Mouse (Mus musculus) stomach, embryonic 14.5 days (tissue): ENCODE data around the gene Ica1. TPM values are rescaled to one million over a fixed set of nuclear protein-coding genes. Genes with fewer than 3 reads are reported as not detected.

Experiments used
- ATAC-seq: fragments of 200-750 bp; cut with Nextera tagmentation; 2 replicates; pipeline ENCODE4 v1.8.0; 2017; ENCODE audit warnings: low read depth, moderate TSS enrichment; ENCODE audit not compliant: insufficient number of reproducible peaks, insufficient read depth, low FRiP score
- H3K27ac ChIP-seq: fragments of 300-500 bp; sonication (generic); 2 replicates; pipeline ENCODE4 v1.5.1; 2014; ENCODE audit warnings: mild to moderate bottlenecking, low read length, moderate library complexity, mixed read lengths
- H3K27me3 ChIP-seq: fragments of 300-500 bp; sonication (generic); 2 replicates; pipeline ENCODE4 v1.6.1; 2014; ENCODE audit warnings: low read length, control low read depth, mixed read lengths; ENCODE audit not compliant: control insufficient read depth, insufficient read depth
- H3K36me3 ChIP-seq: fragments of 300-500 bp; sonication (generic); 2 replicates; pipeline ENCODE4 v1.6.1; 2014; ENCODE audit warnings: mild to moderate bottlenecking, control low read depth, low read length, moderate library complexity, mixed read lengths; ENCODE audit not compliant: control insufficient read depth, insufficient read depth
- H3K4me1 ChIP-seq: fragments of 300-500 bp; sonication (generic); 2 replicates; pipeline ENCODE4 v1.6.1; 2014; ENCODE audit warnings: low read length, control low read depth, mixed read lengths; ENCODE audit not compliant: control insufficient read depth, insufficient read depth
- H3K4me2 ChIP-seq: fragments of 300-500 bp; sonication (generic); replicated peaks from 2 replicates; pipeline ENCODE4 v1.6.1; 2014; ENCODE audit warnings: low read depth, low read length, control low read depth
- H3K4me3 ChIP-seq: fragments of 300-500 bp; sonication (generic); 2 replicates; pipeline ENCODE4 v1.5.1; 2014; ENCODE audit warnings: low read depth, low read length, control low read depth
- H3K9ac ChIP-seq: fragments of 300-500 bp; sonication (generic); replicated peaks from 2 replicates; pipeline ENCODE4 v1.6.1; 2014; ENCODE audit warnings: low read depth, mild to moderate bottlenecking, control low read depth, low read length, moderate library complexity, mixed read lengths
- H3K9me3 ChIP-seq: fragments of 300-500 bp; sonication (generic); 2 replicates; pipeline ENCODE4 v1.6.1; 2016; ENCODE audit warnings: low read depth, low read length, control low read depth; ENCODE audit not compliant: control insufficient read depth
- WGBS: fragments of 180-500 bp; shearing (Covaris S2); extraction: QIAGEN DNeasy Blood & Tissue Kit; methylation state at CpG from one replicate; pipeline ENCODE4 v1.1.7; 2014; 5-methylcytosine and 5-hydroxymethylcytosine counted together
- polyA plus RNA-seq: library from polyadenylated mRNA; unstranded; fragments of >200 nt; fragmentation: Nextera tagmentation; extraction: Ambion mirVana; gene quantifications from 2 replicates; pipeline ENCODE4 v1.2.1, GENCODE M21; 2014

The Ica1 gene
- polyA plus RNA-seq = 25.4 and 25.6 TPM in 2 replicates

GRCm38 (mm10) chr6:8778296-8778649 lies at the start of gene Ica1:
Gene Ica1 (minus strand): TSS chr6:8778488.
- Histone ChIP-seq H3K27me3 (no peaks in the 10 kb centered on the region), H3K36me3 (no peaks in the 10 kb centered on the region), H3K4me3 (peak within 1 kb of the TSS; percentile 60), H3K9me3 (no peaks in the 10 kb centered on the region), H3K9ac (peak within 1 kb of the TSS; percentile 50), H3K4me1 (0 out of 2 replicates have a peak, but pooled peaks cover 3% of the 10 kb centered on the region), H3K4me2 (peak within 1 kb of the TSS; percentile 94), H3K27ac (peak within 1 kb of the TSS; percentile 48; the same call in 1 of the 2 replicates)
- ATAC-seq = peak; percentile 70
- 2% methylated on average over 13 of the region's 16 CpGs for WGBS

- H3K9ac ChIP-seq = no peak overlapping the region
- H3K36me3 ChIP-seq = no peaks in the 10 kb centered on the region
- peak; percentile 56; the same call in 1 of the 2 replicates for ATAC-seq
- no peak overlapping the region for H3K27ac ChIP-seq
- no peaks in the 10 kb centered on the region for H3K4me1 ChIP-seq
- H3K4me2 ChIP-seq = no peak overlapping the region
- no peak overlapping the region for H3K4me3 ChIP-seq
- no peaks in the 10 kb centered on the region for H3K9me3 ChIP-seq
- H3K27me3 ChIP-seq = no peaks in the 10 kb centered on the region
- 55% methylated on average over 2 of the region's 2 CpGs for WGBS
These were observed 41.6 kb upstream of the Ica1 start for GRCm38 (mm10) chr6:8819866-8820265.

GRCm38 (mm10) chr6:8814332-8815002 lies 36.2 kb upstream of the Ica1 start:
- no peaks in the 10 kb centered on the region for H3K4me1 ChIP-seq
- H3K4me3 ChIP-seq = no peak overlapping the region
- no peak overlapping the region for H3K9ac ChIP-seq
- no peak overlapping the region for H3K27ac ChIP-seq
- WGBS = 40% methylated on average over 6 of the region's 6 CpGs
- ATAC-seq = no peak
- H3K9me3 ChIP-seq = no peaks in the 10 kb centered on the region
- H3K27me3 ChIP-seq = no peaks in the 10 kb centered on the region
- no peak overlapping the region for H3K4me2 ChIP-seq
- H3K36me3 ChIP-seq = no peaks in the 10 kb centered on the region

GRCm38 (mm10) chr6:8802561-8803150 lies 24.4 kb upstream of the Ica1 start:
- Histone ChIP-seq H3K36me3 (no peaks in the 10 kb centered on the region), H3K9ac (no peak overlapping the region), H3K4me1 (no peaks in the 10 kb centered on the region), H3K9me3 (no peaks in the 10 kb centered on the region), H3K27me3 (no peaks in the 10 kb centered on the region), H3K27ac (no peak overlapping the region), H3K4me3 (no peak overlapping the region), H3K4me2 (no peak overlapping the region)
- ATAC-seq = no peak
- WGBS = 71% methylated on average over 3 of the region's 3 CpGs

GRCm38 (mm10) chr6:8792385-8792784 lies 14.1 kb upstream of the Ica1 start:
- 89% methylated on average over 5 of the region's 5 CpGs for WGBS
- no peak for ATAC-seq
- H3K36me3 ChIP-seq = no peaks in the 10 kb centered on the region
- no peak overlapping the region for H3K4me2 ChIP-seq
- H3K9ac ChIP-seq = no peak overlapping the region
- H3K4me1 ChIP-seq = no peaks in the 10 kb centered on the region
- no peaks in the 10 kb centered on the region for H3K27me3 ChIP-seq
- no peaks in the 10 kb centered on the region for H3K9me3 ChIP-seq
- no peak overlapping the region for H3K27ac ChIP-seq
- H3K4me3 ChIP-seq = no peak overlapping the region

- ATAC-seq = no peak
- Histone ChIP-seq H3K4me3 (no peak overlapping the region), H3K9me3 (no peaks in the 10 kb centered on the region), H3K4me2 (no peak overlapping the region), H3K9ac (no peak overlapping the region), H3K36me3 (no peaks in the 10 kb centered on the region), H3K27me3 (no peaks in the 10 kb centered on the region), H3K4me1 (no peaks in the 10 kb centered on the region), H3K27ac (no peak overlapping the region)
- 80% methylated on average over 3 of the region's 3 CpGs for WGBS
These were observed 13.5 kb upstream of the Ica1 start for GRCm38 (mm10) chr6:8791781-8792180.

GRCm38 (mm10) chr6:8780618-8781017 lies 2.3 kb upstream of the Ica1 start:
- no peaks in the 10 kb centered on the region for H3K27me3 ChIP-seq
- no peak overlapping the region for H3K4me2 ChIP-seq
- ATAC-seq = no peak

GRCm38 (mm10) chr6:8777411-8778295 lies 635 bp downstream of the Ica1 start:
- Histone ChIP-seq H3K36me3 (no peaks in the 10 kb centered on the region), H3K4me1 (0 out of 2 replicates have a peak, but pooled peaks cover 3% of the 10 kb centered on the region), H3K4me2 (peak overlapping the region; percentile 94), H3K27me3 (no peaks in the 10 kb centered on the region), H3K9ac (peak overlapping the region; percentile 50), H3K9me3 (no peaks in the 10 kb centered on the region), H3K27ac (peak overlapping the region; percentile 48; the same call in 1 of the 2 replicates), H3K4me3 (peak overlapping the region; percentile 60)
- WGBS = 1% methylated on average over 54 of the region's 69 CpGs
- peak; percentile 90 for ATAC-seq

More at GRCm38 (mm10) chr6:8780618-8781017, 2.3 kb upstream of the Ica1 start:
- no peaks in the 10 kb centered on the region for H3K9me3 ChIP-seq
- H3K27ac ChIP-seq = no peak overlapping the region
- H3K4me1 ChIP-seq = 0 out of 2 replicates have a peak, but pooled peaks cover 3% of the 10 kb centered on the region
- no peak overlapping the region for H3K4me3 ChIP-seq
- no peak overlapping the region for H3K9ac ChIP-seq
- no peaks in the 10 kb centered on the region for H3K36me3 ChIP-seq
